Mouse (Mus musculus): ENCODE results near the gene Fam173b. TPM values are rescaled to one million over a fixed set of nuclear protein-coding genes. Genes with fewer than 3 reads are reported as not detected.

The Fam173b gene
- polyA plus RNA-seq (2014; fragmentation: Illumina TruSeq; extraction: RNeasy Lipid Tissue Mini Kit (QIAGEN cat#74804); ENCODE audit: insufficient read depth, low read depth, low replicate concordance) = 12.1 TPM

DNA sequence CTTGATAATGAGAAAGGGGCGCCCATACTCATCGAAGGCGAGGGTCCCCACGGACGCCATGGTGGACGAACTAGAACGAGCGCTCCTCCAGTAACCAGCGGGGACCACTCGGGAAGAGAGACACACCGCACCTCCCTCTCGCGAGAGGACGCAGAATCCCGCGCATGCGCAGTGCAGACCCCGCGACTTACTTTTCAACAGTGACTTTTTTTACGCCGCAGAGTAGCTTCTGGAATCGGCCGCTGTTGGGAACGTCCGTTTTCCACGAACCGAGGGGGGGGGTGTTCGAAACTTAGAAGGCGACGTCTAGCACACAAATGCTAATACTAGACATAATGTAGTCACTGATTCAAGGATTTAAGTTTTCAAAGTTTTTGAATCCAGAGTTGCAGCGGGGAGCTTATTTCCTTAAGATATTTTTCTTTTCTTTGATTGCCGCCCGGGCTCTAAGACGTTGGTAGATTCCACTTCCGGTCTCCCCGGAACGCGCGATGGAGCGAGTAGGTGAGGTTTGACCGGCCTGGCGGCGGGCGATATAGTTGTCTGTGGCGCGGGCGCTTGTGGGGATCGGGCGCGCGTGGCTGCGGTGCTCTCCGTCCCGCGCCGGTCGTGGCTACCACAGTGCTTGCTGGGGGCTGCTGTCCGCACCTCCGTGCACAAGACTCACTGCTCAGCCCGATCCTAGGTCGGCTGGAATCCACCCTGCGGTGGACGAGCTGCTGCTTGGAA lies at the start of gene Fam173b, which contains the start of gene Cct5:
TSS of gene Fam173b (plus strand) at position 207 of the 729 bp plus-strand sequence.
TSS of gene Cct5 (minus strand) at position 159 of the 729 bp plus-strand sequence.

DNA sequence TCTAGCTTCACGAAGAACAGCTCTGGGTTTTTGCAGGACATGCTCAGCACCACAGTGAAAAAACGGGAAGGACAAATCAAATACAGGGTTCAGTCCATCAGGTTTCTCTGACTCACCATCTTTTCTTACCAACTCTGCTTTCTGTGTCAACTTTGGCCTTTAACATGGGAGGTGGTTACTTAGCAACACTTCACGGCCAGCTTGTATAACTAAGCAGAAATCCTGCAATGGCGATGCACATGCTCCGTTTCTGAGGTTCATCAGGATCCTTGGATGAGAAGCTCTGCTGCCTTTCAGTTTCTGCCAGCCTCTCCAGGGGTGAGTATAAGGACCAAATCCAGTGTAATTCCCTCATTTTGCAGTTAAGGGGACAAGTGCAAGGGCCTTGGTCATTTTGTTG lies 36.5 kb upstream of the Fam173b start, which contains the start of gene Cmbl:
TSS of gene Cmbl (plus strand) at position 206 of the 400 bp plus-strand sequence.

Other genes starting within 250 kb of the Fam173b start
- 15.3 TPM for gene Ankrd33b, start 234.1 kb upstream of the Fam173b start, polyA plus RNA-seq (2014; fragmentation: Illumina TruSeq; extraction: RNeasy Lipid Tissue Mini Kit (QIAGEN cat#74804); ENCODE audit: insufficient read depth, low read depth, low replicate concordance)
- 4.5 TPM for gene Ropn1l, start 148.1 kb upstream of the Fam173b start, polyA plus RNA-seq (2014; fragmentation: Illumina TruSeq; extraction: RNeasy Lipid Tissue Mini Kit (QIAGEN cat#74804); ENCODE audit: insufficient read depth, low read depth, low replicate concordance)
- gene March6, start 70.8 kb upstream of the Fam173b start, polyA plus RNA-seq (2014; fragmentation: Illumina TruSeq; extraction: RNeasy Lipid Tissue Mini Kit (QIAGEN cat#74804); ENCODE audit: insufficient read depth, low read depth, low replicate concordance) = 19.0 TPM
- gene Cmbl, start 36.5 kb upstream of the Fam173b start, polyA plus RNA-seq (2014; fragmentation: Illumina TruSeq; extraction: RNeasy Lipid Tissue Mini Kit (QIAGEN cat#74804); ENCODE audit: insufficient read depth, low read depth, low replicate concordance) = 37.9 TPM
- gene Cct5, start within 50 bp of the Fam173b start, polyA plus RNA-seq (2014; fragmentation: Illumina TruSeq; extraction: RNeasy Lipid Tissue Mini Kit (QIAGEN cat#74804); ENCODE audit: insufficient read depth, low read depth, low replicate concordance) = 154 TPM

All from lung, adult 10 weeks (tissue).